Mouse (Mus musculus) liver, embryonic 14.5 days (tissue): ENCODE data around the gene Tstd1. TPM values are rescaled to one million over a fixed set of nuclear protein-coding genes. Genes with fewer than 3 reads are reported as not detected.

Source experiments
- ATAC-seq: fragments of 200-750 bp; cut with Nextera tagmentation; 2 replicates; pipeline ENCODE4 v1.8.0; 2017; ENCODE audit warnings: moderate number of reproducible peaks, mild to moderate bottlenecking, moderate library complexity; ENCODE audit not compliant: insufficient read depth
- DNase-seq, 3 experiments: peaks; one replicate each; pipeline ENCODE4 v3.0.0-alpha.2; 2012 to 2013; ENCODE audit warnings: low read depth in 3 of 3, low spot score in 3 of 3
- H3K27ac ChIP-seq: fragments of 300-500 bp; sonication (generic); 2 replicates; pipeline ENCODE4 v1.5.1; 2014; ENCODE audit warnings: moderate library complexity, mild to moderate bottlenecking, control low read depth, inconsistent platforms
- H3K27me3 ChIP-seq: fragments of 300-500 bp; sonication (generic); 2 replicates; pipeline ENCODE4 v1.6.1; 2014; ENCODE audit warnings: mild to moderate bottlenecking, low read length, moderate library complexity; ENCODE audit not compliant: control insufficient read depth, insufficient read depth
- H3K36me3 ChIP-seq: fragments of 300-500 bp; sonication (generic); replicated peaks from 2 replicates; pipeline ENCODE4 v1.6.1; 2014; ENCODE audit warnings: low read depth; ENCODE audit not compliant: control insufficient read depth, insufficient read depth
- H3K4me1 ChIP-seq, 2 experiments: fragments of 200-500 bp in 1 of 2; fragments of 300-500 bp in 1 of 2; sonication (generic) in 1 of 2; replicated peaks; 2 replicates each; pipeline ENCODE4 v1.6.1; 2012 to 2014; ENCODE audit warnings: antibody characterized with exemption in 1 of 2, inconsistent platforms in 1 of 2, low read length in 1 of 2; ENCODE audit not compliant: control insufficient read depth in 2 of 2, insufficient read depth in 2 of 2
- H3K4me2 ChIP-seq: fragments of 300-500 bp; sonication (generic); 2 replicates; pipeline ENCODE4 v1.6.1; 2014; ENCODE audit warnings: low read depth, mild to moderate bottlenecking, control low read depth, moderate library complexity
- H3K4me3 ChIP-seq, 2 experiments: fragments of 200-500 bp in 1 of 2; fragments of 300-500 bp in 1 of 2; sonication (generic) in 1 of 2; 2 replicates each; pipeline ENCODE4 v1.5.1; 2012 to 2014; ENCODE audit warnings: low read depth in 2 of 2, low read length in 2 of 2, mild to moderate bottlenecking in 2 of 2, control low read depth in 1 of 2, inconsistent platforms in 1 of 2, moderate library complexity in 1 of 2; ENCODE audit not compliant: insufficient read depth in 1 of 2
- H3K9ac ChIP-seq: fragments of 300-500 bp; sonication (generic); replicated peaks from 2 replicates; pipeline ENCODE4 v1.6.1; 2014; ENCODE audit warnings: mild to moderate bottlenecking, control low read depth, moderate library complexity
- H3K9me3 ChIP-seq: fragments of 300-500 bp; sonication (generic); 2 replicates; pipeline ENCODE4 v1.6.1; 2016; ENCODE audit warnings: low read length, mixed read lengths; ENCODE audit not compliant: control insufficient read depth
- CTCF ChIP-seq: IDR thresholded peaks from 2 replicates; pipeline ENCODE4 v1.5.1; 2016; ENCODE audit warnings: antibody characterized with exemption, low read depth, control low read depth
- EP300 ChIP-seq: IDR thresholded peaks from 2 replicates; pipeline ENCODE4 v1.6.1; 2016; ENCODE audit warnings: antibody characterized with exemption, low read depth
- WGBS: fragments of 180-500 bp; shearing (Covaris S2); extraction: QIAGEN DNeasy Blood & Tissue Kit; methylation state at CpG from one replicate; pipeline ENCODE4 v1.1.7; 2014; ENCODE audit not compliant: insufficient replicate concordance; 5-methylcytosine and 5-hydroxymethylcytosine counted together
- polyA plus RNA-seq, 2 experiments: library from polyadenylated mRNA; depleted of rRNA in 1 of 2; stranded (reverse) in 1 of 2; unstranded in 1 of 2; fragments of >200 nt; fragmentation: Nextera tagmentation in 1 of 2; extraction: Ambion mirVana in 1 of 2; gene quantifications; 2 replicates each; pipeline versions ENCODE4 v1.2.1 to v1.2.3; 2012 to 2014

The Tstd1 gene
- polyA plus RNA-seq, 2 experiments: 0.19 to 0.90 TPM

DNA sequence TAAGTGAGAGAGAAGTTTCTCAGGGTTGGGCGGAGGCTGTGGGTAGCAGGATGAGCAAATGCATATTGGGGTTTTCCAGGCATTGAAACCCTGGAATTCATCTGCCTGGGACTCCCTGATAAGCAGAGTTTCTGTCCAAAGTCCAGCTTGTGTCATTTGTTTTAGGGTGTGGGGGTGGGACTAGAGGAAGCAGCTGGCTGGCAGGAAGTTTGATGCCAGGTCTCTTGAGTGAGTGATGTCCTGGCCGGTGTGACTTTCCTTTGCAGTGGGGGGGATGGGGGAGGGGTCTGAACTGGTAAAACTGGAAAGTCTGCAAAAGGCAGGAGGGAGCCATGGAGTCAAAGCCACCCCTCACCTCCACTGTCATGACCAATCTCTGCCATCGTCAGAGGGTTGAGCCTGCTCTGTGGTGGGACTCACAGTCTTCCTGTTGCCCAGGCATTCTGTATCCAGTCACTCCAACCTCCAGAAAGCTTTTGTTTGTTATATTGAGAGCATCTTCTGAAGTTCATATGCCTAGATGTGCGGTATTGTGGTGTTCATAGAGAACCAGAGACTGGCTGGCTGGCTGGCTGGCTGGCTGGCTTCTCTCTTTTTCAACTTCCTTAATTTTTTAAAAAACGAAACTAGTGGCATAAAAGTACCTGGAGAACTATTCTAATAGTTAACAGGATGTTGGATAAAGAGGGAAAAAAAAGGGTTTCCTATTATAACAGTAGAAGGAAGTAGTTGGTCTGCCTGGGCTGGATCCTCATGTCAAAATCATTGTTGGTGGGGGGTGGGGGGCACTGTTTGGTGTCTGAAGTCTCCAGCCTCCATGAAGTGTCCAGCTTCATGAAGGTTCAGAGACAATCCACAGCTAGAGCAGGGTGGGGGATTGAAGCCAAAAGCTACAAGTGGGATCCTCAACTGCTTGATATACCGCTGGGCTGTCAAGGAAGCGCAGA is 23.1 kb downstream of the Tstd1 start:
- Histone ChIP-seq H3K4me1 (peaks cover 0 to 22% of the 10 kb centered on the region in 2 experiments; a peak in 3 of 4 replicates), H3K4me3 (no peak overlapping the region), H3K27me3 (peaks cover 25% of the 10 kb centered on the region), H3K4me2 (peak overlapping the region; percentile 42), H3K27ac (no peak overlapping the region), H3K36me3 (no peaks in the 10 kb centered on the region), H3K9ac (no peak overlapping the region), H3K9me3 (no peaks in the 10 kb centered on the region)
- WGBS: 5% methylated on average over 7 of the region's 7 CpGs
- ATAC-seq: peak; percentile 40; the same call in 1 of the 2 replicates
- TF ChIP-seq CTCF: no peak
- TF ChIP-seq EP300: no peak
- DNase-seq: peak in 2 of 3 experiments; percentile 22 to 35

DNA sequence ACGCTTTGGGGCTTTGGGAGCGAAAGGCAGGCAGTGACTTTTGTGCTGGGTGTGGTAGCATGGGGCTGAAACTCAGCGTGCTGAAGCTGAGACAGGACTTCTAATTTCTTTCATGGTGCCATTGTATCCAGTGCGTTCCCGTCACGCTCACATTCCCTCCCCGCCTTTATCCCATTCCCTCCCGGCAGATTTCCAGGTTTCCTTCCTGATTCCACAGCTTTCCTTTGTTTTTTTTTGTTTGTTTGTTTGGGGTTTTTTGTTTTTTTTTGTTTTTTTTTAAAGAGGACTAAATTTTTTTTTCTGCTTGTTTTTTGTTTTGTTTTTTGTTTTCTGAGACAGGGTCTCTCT is 23.7 kb downstream of the Tstd1 start:
- DNase-seq: no peak
- Histone ChIP-seq H3K4me2 (peak overlapping the region; percentile 42), H3K27me3 (peaks cover 21% of the 10 kb centered on the region), H3K9ac (no peak overlapping the region), H3K9me3 (no peaks in the 10 kb centered on the region), H3K27ac (no peak overlapping the region), H3K4me3 (no peak overlapping the region), H3K36me3 (no peaks in the 10 kb centered on the region), H3K4me1 (peaks cover 2 to 22% of the 10 kb centered on the region in 2 experiments; a peak in 3 of 4 replicates)
- TF ChIP-seq CTCF (no peak), EP300 (no peak)
- no peak for ATAC-seq
- 19% methylated on average over 8 of the region's 8 CpGs for WGBS

DNA sequence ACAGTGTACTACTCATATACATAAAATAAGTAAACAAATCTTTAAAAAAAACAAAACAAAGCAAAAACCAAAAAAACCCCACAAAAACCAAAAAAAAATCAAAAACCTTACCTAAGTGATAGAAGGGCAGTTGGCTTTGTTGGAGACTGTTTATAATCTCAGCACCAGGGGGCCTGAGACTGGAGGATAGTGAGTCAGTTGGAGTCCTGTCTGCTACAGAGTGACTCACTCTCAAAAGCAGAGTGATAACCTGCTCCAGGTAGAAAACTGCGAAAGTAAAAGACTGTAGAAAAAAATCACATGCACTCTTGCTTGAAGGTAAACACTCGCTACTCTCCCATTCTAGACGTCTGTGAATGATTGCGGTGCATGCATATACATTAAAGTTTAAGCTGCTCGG is 26.4 kb downstream of the Tstd1 start:
- Histone ChIP-seq H3K4me2 (no peak overlapping the region), H3K27me3 (no peaks in the 10 kb centered on the region), H3K4me1 (peaks cover 2 to 18% of the 10 kb centered on the region in 2 experiments; a peak in 3 of 4 replicates), H3K27ac (no peak overlapping the region), H3K9me3 (no peaks in the 10 kb centered on the region), H3K36me3 (no peaks in the 10 kb centered on the region), H3K9ac (no peak overlapping the region), H3K4me3 (no peak overlapping the region)
- no peak for ATAC-seq
- no peak for TF ChIP-seq EP300
- no peak for TF ChIP-seq CTCF
- WGBS: 69% methylated on average over 5 of the region's 5 CpGs
- no peak for DNase-seq

DNA sequence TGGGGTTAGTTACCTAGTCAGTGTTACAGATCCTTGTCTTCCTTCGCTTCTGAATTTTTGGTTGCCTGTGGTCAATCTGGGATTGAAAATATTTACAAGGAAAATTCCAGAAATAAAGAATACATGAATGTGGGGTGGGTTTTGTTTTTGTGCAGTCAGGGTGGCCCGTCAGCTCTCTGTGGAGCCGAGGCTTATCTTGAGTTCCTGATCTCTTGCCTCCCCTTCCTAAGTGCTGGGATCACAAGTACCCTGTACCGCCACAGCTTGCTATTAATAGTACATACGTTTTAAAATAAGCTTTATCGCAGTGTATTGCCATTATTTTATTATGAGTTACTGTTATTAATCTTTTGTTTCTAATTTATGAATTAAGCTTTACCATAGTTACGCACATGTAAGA is 28.2 kb downstream of the Tstd1 start:
- DNase-seq (no peak), ATAC-seq (no peak)
- H3K9ac ChIP-seq: no peak overlapping the region
- H3K4me2 ChIP-seq: no peak overlapping the region
- H3K36me3 ChIP-seq: no peaks in the 10 kb centered on the region
- 35% methylated on average over 7 of the region's 7 CpGs for whole genome bisulfite sequencing
- H3K4me1 ChIP-seq: peaks cover 2 to 8% of the 10 kb centered on the region in 2 experiments; a peak in 3 of 4 replicates
- H3K9me3 ChIP-seq: no peaks in the 10 kb centered on the region
- TF ChIP-seq CTCF (no peak), EP300 (no peak)
- H3K4me3 ChIP-seq: no peak overlapping the region
- no peak overlapping the region for H3K27ac ChIP-seq
- H3K27me3 ChIP-seq: no peaks in the 10 kb centered on the region

DNA sequence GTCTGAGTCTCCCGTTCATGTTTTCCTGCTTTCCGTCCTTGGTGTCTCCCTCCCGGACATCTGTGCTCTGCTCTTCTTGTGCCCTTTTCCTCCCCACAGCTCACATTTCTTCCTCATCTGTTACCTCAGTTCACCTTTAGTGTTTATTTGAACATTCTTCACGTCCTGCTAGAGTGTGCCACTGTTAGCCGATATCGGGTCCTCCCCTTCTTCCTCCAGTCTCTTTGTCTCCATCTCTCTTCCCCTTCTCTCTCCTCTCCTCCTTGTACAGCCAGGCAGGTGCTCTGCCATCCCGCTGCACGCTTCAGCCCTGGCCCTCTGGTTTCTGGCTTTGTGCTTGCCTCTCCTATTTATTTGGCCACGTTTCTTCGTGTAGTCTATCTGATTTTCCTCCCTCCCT is 29.0 kb downstream of the Tstd1 start:
- H3K9me3 ChIP-seq: no peaks in the 10 kb centered on the region
- DNase-seq (no peak), ATAC-seq (no peak)
- no peaks in the 10 kb centered on the region for H3K36me3 ChIP-seq
- H3K4me2 ChIP-seq: no peak overlapping the region
- no peak overlapping the region for H3K9ac ChIP-seq
- TF ChIP-seq EP300 (no peak), CTCF (no peak)
- no peaks in the 10 kb centered on the region for H3K27me3 ChIP-seq
- H3K27ac ChIP-seq: no peak overlapping the region
- peaks cover 2 to 5% of the 10 kb centered on the region in 2 experiments; a peak in 1 of 4 replicates for H3K4me1 ChIP-seq
- H3K4me3 ChIP-seq: no peak overlapping the region
- WGBS: 29% methylated on average over 10 of the region's 10 CpGs
